Mouse (Mus musculus): ENCODE data around the gene Ppil4. TPM values are rescaled to one million over a fixed set of nuclear protein-coding genes. Genes with fewer than 3 reads are reported as not detected.
A peak's percentile ranks its signal among the peaks of the same experiment; 100 is the strongest.
"Not testable (repeated sequence)": the region's sequence is repeated elsewhere in the genome, so short reads cannot be mapped to it uniquely, and the experiment has no call there.

The Ppil4 gene
- total RNA-seq (2021): 10 to 100 TPM; 27.3 to 36.6 TPM

DNA sequence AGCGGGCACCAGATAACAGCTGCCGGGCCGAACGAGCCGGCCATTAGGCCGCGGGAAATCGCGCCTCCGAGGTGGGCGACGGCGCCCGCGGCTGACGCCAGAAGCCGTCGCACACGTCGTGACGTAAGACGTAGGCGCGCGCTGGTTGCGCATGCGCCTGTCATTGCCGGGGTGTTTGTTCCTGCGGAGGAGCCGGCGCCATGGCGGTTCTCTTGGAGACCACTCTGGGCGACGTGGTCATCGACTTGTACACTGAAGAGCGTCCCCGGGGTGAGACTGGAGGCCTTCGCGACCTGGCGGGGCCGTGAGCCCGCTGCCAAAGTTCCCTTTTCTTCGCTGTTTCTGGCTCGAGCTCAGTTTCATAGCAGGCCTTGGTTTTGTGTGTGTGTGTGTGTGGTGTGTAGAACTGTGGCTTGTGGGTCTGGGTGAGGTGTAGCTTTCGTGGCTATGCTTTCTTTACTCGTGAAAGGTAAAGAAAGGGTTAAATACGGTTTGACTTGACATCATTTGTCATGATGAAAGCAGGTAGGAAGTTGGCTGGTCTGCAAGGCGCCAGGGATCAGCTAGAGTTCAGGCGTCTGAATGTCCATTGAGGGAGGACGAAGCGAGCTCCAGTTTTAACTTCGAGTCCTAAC lies at the start of gene Ppil4, which contains the start of gene Ginm1:
TSS of gene Ppil4 (plus strand) at position 141 of the 635 bp plus-strand sequence.
TSS of gene Ginm1 (minus strand) at position 74 of the 635 bp plus-strand sequence.
- peak; percentile 91 to 94 for DNase-seq (ENCODE audit: low spot score in 2 of 2)
- intact Hi-C loops (cut with DNase I): no loop called here

DNA sequence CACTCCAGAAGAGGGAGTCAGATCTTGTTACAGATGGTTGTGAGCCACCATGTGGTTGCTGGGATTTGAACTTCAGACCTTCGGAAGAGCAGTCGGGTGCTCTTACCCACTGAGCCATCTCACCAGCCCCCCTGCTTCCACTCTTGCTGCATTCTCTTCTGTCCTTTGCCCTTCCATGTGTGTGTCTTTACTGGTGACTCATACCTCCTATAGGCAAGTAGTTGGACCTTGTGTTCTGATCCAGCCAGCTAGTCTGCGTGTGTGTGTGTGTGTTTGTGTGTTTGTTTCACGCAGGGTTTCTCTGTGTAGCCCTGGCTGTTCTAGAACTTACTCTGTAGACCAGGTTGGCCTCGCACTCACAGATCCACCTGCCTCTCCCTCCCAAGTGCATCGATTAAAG lies 47.2 kb upstream of the Ppil4 start:
- DNase-seq (ENCODE audit: low spot score in 2 of 2); intact Hi-C loops (cut with DNase I): not testable (repeated sequence)

DNA sequence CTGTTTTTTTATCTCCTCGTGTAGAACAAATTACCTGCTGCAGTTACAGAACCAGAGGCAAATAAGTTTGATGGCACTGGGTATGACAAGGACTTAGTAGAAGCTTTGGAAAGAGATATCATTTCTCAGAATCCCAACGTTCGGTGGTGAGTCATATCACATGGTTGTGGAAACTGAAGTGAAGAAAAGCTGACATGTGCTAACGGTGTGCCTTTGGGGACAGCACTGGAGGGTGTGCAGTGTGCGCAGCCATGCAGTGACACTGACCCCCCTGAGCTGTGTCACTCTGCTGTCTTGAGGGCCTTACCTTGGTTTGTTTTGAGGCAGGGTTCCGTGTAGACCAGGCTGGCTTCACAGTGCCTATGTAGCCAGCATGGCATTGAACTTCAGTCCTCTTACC lies 43.9 kb upstream of the Ppil4 start:
- intact Hi-C loops (cut with DNase I): no loop called here
- no peak for DNase-seq (ENCODE audit: low spot score in 2 of 2)

DNA sequence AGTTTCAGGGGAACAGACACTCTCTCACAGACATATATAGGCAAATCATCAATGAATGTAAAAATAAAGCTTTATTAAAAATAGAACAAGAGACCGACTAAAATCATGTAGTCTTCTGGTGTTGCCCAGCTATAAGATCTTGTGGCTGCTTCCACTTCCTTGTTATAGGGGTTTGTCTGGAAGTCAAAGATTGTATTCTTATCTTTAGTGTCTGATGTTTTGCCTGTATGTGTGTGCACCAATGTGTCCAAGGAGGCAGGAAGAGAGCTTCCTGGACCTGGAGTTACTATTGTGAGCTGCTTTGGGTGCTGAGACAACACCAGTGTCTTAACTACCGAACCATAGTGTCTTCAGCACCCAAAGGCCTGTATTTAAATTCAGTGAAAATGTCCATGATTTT lies 35.1 kb upstream of the Ppil4 start:
- intact Hi-C loops (cut with DNase I): no loop called here
- no peak for DNase-seq (ENCODE audit: low spot score in 2 of 2)

DNA sequence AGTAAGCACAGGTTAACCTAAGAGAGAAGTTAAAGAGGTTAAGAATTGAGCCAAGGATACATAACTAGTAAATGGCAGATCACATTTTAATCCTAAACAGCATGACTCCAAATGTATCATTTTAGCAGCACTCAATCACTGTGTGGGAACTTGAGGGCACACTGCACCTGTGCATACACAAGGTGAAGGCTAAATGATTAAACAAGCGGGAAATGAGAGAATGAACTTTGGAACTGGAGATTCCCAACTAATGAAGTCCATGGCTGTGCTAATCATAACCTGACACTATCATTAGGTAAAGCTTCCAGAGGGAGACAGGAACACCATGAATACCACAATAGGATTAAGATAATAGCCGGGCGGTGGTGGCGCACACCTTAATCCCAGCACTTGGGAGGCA lies 20.3 kb upstream of the Ppil4 start:
- DNase-seq (ENCODE audit: low spot score in 2 of 2): no peak
- intact Hi-C loops (cut with DNase I): no loop called here

DNA sequence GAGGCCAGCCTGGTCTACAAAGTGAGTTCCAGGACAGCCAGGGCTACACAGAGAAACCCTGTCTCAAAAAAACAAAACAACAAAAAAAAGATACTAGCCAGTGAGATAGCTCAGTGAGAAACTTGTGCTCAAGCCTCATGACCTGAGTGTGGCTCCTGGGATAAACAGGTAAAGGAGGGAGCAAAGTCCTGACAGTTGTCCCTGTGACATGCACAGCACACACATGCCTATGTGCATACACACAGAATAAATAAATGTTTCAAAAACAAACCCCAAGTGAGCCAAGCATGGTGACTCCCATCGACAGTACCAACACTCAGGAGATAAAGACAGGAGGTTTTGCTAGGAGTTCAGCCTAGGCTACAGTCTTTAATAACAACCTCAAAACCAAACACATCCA lies 19.9 kb upstream of the Ppil4 start:
- no peak for DNase-seq (ENCODE audit: low spot score in 2 of 2)
- intact Hi-C loops (cut with DNase I): no loop called here

DNA sequence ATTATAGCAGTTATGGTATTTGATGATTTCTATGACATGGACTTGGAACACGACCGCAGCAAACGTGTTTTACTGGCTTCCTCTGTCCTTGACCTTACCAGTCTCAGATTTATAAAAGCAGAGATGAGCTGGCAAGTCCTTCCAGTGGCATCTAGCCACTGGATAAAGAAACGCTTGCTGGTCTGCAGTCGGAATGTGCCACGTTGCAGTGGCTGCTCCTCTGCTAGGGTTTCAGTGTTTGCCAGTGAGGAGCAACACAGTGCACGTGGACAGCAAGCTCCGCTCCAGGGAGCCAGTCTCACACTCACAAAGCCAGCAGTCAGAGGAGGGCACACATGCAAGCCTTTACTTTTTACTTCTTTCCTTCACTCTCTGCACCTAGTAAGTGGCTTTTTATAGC lies 17.3 kb upstream of the Ppil4 start:
- intact Hi-C loops (cut with DNase I): no loop called here
- no peak for DNase-seq (ENCODE audit: low spot score in 2 of 2)

DNA sequence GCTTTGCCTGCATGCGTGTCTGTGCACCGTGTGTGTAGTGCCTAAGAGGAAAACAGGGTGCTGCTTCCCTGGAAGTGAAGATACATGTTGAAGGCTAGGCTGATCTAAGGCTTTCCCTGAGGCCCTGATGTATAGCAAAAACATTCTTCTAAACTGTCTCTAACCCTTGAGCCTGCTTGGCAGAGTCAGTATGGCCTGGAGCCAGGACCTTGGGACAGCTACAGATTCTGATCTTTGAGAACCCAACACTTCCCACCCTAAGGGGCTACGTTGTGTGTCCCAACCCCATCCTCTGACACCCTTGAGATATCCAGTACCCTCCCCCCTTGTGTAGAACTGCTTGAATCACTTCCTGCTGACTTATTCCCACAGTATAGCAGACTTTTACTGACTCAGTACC lies 14.3 kb upstream of the Ppil4 start:
- no peak for DNase-seq (ENCODE audit: low spot score in 2 of 2)
- intact Hi-C loops (cut with DNase I): no loop called here

DNA sequence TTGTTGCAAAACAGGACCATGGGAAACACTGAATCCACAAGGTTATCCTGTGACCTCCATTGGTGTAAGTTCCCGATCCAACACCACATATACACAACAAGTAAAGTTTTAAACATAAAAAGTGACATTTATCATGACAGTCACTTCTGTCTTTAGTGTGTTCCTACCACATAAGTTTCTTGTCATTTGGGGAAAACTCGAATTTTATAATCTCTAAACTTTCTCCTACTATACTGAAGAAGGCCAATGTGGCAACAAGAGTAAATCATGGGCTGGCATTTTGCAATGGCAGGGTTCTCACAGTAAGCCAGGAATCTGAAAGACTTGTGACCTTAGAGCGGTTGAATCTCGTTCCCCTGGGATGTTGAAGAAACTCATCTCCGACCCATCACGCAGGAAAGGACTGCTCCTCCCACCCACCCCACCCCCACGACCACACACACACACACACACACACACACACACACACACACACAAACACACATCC lies 12.9 kb upstream of the Ppil4 start:
- intact Hi-C loops (cut with DNase I): loop anchor here (5.0 kb wide), 2 partner anchors 52 to 97 kb away; partner anchors contain the start of genes Katna1, Lats1 and Pcmt1
- no peak for DNase-seq (ENCODE audit: low spot score in 2 of 2)

DNA sequence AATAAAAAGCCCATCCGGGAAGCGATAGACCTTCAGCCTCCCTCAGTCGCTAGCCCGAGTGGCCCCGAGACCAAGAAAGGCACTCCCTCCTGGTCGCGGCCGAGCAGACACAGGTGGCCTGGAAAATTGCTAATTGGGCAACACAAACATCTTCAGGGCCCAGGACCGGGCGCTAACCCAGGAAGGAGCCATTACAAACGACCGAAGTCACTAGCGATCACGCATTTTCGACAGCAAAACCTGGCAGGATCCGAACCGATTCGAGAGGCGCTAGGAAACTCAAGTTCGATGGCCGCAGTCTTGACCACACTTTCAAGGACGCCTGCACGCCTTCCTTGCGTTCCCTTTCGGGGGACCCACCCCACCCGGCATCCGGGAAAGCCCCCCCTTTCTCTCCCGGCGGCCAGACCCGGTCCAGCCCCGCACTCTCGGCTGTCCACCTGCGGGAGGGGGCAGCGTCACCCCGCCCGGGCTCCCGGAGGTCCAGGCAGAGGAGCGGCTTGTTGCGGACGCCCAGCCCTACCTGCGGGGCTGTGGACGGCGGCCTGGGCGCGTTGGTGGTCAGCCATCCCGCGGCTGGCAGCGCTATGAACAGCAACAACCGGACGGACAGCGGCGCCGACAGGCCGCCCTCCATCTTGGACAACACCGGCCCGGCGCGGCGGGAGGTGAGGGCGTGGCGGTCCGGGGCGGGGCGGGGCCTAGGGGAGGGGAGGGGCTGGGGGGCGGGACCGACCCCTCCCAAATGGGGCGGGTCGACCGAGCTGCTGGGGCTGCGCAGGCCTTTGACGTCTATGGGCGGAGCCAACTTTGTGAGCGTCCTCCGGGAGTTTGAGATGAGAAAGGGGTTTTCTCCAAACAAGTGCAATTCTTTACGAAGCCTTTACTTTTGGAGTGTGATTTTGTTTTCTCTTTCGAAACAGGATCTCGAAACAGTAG lies 12.2 kb upstream of the Ppil4 start:
- intact Hi-C loops (cut with DNase I): loop anchor here (5.0 kb wide), 2 partner anchors 53 to 98 kb away; partner anchors contain the start of genes Katna1, Lats1 and Pcmt1
- peak; percentile 78 to 83 for DNase-seq (ENCODE audit: low spot score in 2 of 2)

DNA sequence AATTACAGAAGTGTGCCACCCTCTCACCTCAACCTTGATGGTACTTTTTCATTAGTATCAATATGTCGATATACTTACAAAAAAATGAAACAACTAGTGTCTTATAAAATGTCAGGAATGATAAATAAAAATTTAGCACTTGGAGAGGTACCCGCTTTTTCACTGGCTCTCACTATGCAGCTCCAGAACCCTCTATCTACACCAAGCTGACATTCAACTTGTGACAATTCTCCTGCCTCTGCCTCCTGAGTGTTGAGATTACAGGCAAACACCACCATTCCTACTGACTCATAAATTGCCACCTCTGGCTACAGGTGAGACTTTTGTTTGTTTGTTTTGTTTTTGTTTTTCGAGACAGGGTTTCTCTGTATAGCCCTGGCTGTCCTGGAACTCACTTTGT lies 11.5 kb upstream of the Ppil4 start:
- intact Hi-C loops (cut with DNase I): loop anchor here (5.0 kb wide), 2 partner anchors 54 to 99 kb away; partner anchors contain the start of genes Katna1, Lats1 and Pcmt1
- DNase-seq (ENCODE audit: low spot score in 2 of 2): no peak

DNA sequence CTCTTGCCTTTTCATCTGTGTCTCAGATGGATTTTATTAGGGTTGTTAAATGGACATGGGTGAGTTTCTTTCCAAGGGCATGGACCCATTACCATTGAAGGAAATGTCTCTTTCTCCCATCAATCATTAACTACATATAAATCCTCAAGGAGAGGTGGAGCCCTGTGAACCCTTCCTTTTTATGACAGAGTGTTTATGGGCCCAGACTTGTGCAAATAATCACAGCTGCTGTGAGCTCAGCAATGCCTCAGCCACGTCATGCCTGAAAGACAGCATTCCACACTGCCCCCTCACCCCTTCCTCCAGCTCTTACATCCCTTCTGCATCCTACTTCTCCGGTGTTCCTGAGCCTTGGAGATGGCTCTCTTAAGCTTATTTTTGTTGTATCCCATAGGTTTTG lies 5.4 kb upstream of the Ppil4 start:
- intact Hi-C loops (cut with DNase I): no loop called here
- DNase-seq (ENCODE audit: low spot score in 2 of 2): no peak

DNA sequence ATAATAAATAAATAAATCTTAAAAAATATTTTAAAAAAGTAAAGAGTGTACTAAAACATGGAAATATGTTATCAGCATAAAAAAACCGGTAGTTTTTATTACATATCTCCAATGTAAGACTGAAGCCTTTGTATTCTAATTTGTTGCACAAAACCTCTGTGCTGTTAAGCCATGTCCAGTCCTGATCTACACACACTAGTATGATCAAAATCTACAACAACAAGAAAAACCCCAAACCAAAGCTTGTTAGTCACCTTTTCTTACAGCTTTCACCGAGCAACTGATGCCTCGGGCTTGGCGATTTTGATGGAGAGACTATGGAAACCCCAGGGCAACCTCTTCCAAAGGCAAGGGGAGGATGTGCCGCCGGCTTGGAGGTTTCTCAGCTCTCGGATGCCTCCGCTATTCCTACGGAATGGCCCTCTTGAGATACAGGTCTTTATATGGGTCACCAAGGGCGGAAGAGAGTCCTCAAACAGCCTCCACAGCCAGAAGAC lies 389 bp upstream of the Ppil4 start:
- intact Hi-C loops (cut with DNase I): no loop called here
- no peak for DNase-seq (ENCODE audit: low spot score in 2 of 2)

DNA sequence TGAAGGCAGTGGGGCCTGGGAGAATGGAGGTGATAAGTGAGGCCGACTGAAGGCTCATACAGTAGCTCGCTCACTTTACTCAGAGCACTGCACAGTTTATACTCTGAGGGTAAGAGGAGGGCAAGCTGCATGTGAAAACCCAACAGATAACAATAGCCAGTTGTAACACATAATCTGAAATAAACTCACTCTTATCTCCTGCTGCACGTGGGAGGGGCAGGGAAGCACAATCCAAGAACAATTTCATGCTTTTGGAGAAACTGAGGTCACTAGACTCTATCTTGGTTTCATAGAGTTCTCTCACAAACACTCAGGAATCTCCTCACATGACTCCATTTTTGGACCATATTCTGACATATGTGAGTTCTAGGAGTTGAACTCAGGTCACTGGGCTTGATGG lies 8.6 kb downstream of the Ppil4 start:
- no peak for DNase-seq (ENCODE audit: low spot score in 2 of 2)
- intact Hi-C loops (cut with DNase I): no loop called here

DNA sequence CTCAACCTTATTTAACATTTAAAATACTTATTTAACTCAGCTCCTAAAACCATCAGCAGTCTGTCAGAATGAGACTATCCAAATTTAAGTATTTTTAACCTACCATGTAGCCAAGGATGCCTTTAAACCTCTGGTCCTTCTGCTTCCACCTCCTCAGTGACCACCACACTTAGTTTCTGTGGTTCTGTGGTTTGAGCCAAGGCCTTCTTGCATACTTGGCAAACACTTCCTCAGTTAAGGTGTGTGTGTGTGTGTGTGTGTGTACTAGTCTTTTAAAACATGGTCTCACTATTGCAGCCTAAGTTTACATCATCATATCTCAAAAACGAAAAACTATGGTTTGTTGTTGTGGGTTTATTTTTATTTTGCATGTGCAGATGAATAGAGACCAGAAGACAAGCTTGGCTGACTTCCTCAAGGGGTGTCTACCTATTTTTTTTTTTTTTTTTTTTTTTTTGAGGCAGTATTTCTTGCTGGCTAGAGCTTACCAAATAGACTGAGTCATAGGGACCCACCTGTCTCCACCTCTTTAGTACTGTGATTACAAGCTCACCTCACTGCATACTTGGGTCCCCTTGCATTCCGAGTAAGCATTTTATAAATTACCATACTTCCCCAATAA lies 9.9 kb downstream of the Ppil4 start:
- no peak for DNase-seq (ENCODE audit: low spot score in 2 of 2)
- intact Hi-C loops (cut with DNase I): no loop called here

DNA sequence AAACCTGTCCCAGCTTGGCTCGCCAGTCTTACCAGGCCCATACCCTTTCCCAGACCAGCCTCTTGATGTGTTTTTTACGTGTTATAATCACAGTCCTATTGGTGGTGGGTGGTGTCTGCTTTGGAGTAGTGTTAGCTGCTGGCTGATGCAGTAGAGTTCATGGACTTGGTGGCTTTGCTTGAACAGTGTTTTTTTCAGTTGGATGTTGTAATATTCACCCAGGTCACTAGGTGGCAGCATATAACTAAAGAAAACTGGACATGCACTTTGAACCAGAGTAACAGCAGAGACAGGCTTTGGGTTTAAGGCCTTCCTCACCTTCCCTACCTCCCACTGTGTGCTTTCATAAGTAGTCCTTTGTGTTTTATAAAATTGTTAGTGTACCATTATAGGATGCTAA lies 17.2 kb downstream of the Ppil4 start:
- intact Hi-C loops (cut with DNase I): loop anchor here (10.0 kb wide), 1 partner anchor 395 kb away; no protein-coding TSS in a partner anchor
- peak in 1 of 2 experiments; percentile 19 for DNase-seq (ENCODE audit: low spot score in 2 of 2)

DNA sequence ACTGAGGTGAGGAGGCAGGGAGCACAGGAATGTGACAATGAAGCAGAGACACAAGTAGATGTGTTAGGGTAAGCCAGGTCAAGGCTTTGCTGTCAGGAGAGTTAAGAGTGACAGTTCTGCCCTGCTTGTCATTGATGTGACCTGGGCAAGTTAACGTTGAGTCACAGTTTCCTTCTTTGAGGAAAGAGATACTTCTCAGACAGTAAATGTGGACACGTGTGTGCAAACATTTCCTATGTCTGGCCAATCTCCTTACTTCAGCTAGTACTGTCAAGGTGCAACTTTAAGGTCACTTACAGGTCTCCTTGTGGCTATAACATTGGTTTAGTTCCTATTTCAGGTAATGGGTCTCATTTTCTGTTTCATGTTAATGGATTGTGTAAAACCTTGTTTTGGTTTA lies 23.8 kb downstream of the Ppil4 start:
- intact Hi-C loops (cut with DNase I): loop anchor here (5.0 to 10.0 kb wide), 2 partner anchors 388 to 421 kb away; no protein-coding TSS in a partner anchor
- DNase-seq (ENCODE audit: low spot score in 2 of 2): no peak

DNA sequence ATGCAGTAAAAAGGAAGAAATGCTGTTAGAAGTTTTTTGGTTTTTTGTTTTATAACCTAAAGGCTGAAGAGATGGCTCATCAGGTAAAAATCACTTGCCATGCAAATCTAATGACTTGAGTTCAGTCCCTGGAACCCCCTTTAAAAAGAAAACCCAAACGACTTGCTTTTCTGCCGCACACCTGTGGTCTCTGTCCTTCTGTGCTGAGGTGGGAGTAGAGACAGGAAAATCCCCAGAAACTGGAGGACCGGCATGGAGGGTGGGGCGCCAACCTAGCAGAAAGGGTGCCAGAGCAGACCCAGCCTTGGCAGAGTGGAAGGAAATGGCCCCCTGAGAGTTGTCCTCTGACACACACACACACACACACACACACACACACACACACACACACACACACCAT lies 26.0 kb downstream of the Ppil4 start:
- DNase-seq (ENCODE audit: low spot score in 2 of 2): no peak
- intact Hi-C loops (cut with DNase I): loop anchor here (5.0 to 10.0 kb wide), 2 partner anchors 386 to 419 kb away; no protein-coding TSS in a partner anchor

DNA sequence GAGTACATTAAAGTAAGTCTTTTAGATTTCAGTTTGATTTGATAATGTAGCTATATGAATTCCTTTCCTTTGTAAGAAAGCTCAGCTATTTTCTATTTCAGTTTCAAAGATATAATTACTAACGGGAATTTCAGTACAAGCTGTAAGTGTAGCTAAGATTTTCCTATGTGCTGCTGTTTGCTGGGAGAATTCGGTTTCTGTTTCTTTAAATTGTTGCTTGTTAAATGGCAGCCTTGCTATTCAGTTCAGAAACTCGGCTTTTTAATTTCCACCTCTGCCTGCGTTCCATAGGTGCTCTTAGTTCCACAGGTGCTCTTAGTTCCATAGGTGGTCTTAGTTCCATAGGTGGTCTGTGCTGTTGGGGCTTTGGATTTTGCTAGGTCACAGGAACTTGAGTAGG lies 26.5 kb downstream of the Ppil4 start:
- intact Hi-C loops (cut with DNase I): loop anchor here (5.0 to 10.0 kb wide), 2 partner anchors 386 to 418 kb away; no protein-coding TSS in a partner anchor
- no peak for DNase-seq (ENCODE audit: low spot score in 2 of 2)

DNA sequence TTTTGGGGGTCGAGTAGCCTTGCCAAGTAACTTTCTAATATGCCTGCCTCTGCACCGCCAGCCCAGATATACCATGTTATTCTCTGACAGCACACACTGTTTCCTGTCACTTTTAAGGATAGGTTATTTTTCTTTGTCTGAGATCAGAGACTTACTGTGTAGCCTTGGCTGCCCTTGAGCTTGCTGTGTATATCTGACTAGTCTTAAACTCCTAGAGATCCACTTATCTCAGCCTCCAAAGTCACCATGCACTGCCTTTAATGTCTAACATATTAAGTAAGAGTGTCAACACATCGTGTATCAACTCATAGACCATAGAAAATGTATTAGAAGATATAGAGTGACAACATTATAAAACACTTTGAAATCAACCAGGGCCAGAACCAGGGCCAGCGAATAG lies 26.9 kb downstream of the Ppil4 start:
- DNase-seq (ENCODE audit: low spot score in 2 of 2): no peak
- intact Hi-C loops (cut with DNase I): loop anchor here (5.0 to 10.0 kb wide), 2 partner anchors 385 to 418 kb away; no protein-coding TSS in a partner anchor
